Mouse (Mus musculus): ENCODE results near the gene Ssx2ip.

Ssx2ip gene

GRCm38 (mm10) chr3:146404311-146405201, at the start of gene Ssx2ip:
Gene Ssx2ip, plus strand, starts transcription at chr3:146404642.
- peak; percentile 100 for DNase-seq

- DNase-seq: no peak
These were observed 49.3 kb upstream of the Ssx2ip start for GRCm38 (mm10) chr3:146355146-146355545.

GRCm38 (mm10) chr3:146365471-146365870, 39.0 kb upstream of the Ssx2ip start:
- DNase-seq: no peak

DNA sequence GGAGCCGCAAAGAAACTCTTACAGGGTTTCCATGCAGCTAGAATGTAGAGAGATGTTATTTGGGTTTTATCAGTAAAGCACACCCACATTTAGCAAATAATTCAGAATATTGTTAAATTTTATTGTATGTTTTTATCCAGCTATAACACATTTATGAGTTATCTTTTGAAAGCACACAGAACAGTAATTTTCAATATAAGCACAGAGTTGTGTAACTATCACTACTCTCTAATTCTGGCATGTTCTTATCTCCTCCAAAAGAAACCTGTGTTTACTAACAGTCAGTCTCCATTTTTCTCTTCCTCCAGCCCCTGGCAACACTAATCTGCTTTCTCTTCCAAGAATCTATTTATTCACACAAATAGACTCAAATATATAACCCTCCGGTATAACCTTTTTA, 37.4 kb upstream of the Ssx2ip start:
- no peak for DNase-seq

- DNase-seq: no peak
These were observed 33.8 kb upstream of the Ssx2ip start for GRCm38 (mm10) chr3:146370553-146371095.

GRCm38 (mm10) chr3:146371201-146371600, 33.2 kb upstream of the Ssx2ip start:
- DNase-seq: no peak

- no peak for DNase-seq
These were observed 29.8 kb upstream of the Ssx2ip start for GRCm38 (mm10) chr3:146374596-146375175.

DNA sequence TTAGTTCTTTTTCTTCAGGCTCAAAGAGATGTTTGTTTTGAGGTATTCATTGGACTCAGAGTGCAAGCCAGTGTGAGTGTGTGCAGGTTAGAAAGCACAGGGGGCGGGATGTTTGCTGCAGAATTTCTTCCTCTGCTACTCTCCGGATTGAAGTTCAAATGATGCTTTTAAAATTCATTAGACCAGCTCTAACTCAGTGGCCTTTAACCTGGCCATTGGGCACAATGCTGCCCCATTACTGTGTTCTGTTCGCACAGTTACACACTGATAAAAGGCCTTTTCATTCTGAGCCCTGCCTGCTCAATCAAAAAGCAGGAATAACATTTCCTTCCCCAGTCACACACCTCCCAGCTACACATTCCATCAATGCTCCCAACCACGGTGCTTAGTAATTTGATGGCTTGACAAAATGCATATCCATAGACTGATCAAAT, 29.2 kb upstream of the Ssx2ip start:
- DNase-seq: no peak

DNA sequence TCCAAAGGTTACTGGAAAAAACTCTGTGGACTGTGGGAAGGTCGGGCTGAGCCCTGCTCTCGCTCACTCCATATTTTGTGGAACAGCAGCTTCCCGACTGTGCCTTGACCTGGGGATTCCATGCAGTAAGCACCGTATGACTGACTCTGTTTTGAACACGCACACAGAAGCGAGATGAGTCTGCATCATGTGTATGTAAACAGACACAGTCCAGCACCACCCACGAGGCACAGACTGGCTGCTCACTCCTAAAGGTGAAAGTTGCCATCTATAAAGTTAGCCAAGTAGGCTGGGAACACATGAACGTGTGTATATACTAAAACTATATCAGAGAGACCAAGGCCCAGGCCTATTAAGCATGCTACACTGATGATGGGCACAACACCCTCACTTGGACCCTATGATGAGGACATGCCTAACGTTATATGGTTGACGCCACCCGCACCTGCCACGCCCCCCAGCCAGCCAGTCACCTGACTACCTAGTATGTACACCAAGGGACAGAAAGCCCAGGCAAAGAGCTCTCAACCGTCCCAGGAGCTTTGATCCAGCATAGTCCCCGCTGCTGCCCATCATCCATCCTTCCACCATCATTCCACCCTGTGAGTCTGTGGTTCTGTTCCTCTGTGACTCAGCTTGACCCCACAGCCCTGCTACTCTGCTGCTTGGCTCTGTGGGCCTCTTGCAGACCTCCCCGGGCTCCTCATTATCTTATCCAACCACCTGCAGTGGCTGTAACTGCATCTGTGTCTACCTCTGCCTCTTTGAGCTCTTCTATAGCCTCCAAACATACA, 27.9 kb upstream of the Ssx2ip start:
- DNase-seq: no peak

- DNase-seq: no peak
These were observed 27.2 kb upstream of the Ssx2ip start for GRCm38 (mm10) chr3:146377216-146377615.

DNA sequence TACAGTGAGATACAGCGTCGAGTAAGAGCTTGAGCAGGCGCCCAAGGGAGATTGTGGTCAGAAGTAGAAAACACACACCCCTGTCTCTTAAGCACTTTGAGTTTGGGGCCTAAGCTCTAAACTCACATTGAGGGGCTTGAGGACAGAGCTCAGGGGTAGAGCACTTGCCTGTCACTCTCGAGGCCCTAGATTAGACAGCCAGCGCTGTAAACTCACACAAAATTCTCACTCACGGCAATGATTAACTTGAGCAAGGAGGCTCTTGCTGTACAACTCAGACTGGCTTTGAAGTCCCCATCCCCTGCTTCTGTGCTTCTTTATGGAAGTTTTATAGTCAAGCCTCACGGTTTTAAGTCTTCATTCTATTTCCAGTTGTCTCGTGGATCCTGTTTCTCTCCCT, 25.7 kb upstream of the Ssx2ip start:
- no peak for DNase-seq

DNA sequence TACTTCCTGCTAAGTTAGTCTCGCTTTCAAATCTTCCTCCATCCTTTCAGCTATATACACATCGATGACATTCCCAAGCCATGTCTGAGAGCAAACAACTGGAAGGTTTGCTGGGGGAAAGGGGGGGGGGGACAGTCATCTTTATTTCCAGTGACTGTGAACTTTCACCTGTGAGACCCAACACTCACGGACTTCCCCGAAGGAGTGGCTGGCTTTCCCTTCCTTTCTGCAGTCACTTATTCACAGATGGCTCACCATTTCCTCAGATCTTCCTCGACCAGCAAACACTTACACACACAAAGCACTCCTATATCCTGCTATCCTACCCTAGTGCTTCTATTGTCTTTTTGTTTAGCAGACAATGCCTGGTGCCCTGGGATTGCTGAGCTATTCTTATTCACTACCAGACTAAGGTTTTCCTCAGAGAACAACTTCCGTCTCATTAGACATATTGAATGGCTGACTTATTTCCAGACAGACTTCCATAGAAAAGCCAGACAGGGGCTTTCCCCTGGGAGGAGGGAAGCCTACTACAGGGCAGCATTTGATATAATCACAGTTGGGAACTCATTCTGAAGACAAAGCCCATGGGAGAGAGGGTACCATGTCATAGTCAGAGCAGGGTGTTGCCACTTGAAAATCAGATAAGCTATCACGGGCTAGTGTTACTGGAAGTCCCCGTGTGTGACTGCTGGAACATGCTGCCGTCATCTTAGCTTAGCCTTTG, 24.5 kb upstream of the Ssx2ip start:
- DNase-seq: no peak

DNA sequence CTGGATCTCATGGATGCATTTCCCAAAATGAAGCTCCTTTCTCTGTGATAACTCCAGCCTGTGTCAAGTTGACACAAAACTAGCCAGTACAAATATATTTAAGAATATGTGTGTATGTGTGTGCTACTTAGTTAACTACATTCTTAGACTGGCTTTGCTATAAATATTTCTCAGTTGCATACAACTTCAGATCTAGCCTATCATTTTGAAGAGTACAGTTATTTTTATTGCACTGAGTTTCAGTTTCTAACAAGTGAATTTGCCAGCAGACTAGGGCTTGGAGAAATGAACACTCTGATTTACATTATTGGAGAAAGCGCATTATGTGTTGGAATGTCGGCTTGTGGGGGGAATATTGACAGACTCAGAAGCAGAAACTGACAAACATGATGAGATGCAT, 23.6 kb upstream of the Ssx2ip start:
- no peak for DNase-seq

- DNase-seq: no peak
These were observed 23.0 kb upstream of the Ssx2ip start for GRCm38 (mm10) chr3:146381471-146381870.

DNA sequence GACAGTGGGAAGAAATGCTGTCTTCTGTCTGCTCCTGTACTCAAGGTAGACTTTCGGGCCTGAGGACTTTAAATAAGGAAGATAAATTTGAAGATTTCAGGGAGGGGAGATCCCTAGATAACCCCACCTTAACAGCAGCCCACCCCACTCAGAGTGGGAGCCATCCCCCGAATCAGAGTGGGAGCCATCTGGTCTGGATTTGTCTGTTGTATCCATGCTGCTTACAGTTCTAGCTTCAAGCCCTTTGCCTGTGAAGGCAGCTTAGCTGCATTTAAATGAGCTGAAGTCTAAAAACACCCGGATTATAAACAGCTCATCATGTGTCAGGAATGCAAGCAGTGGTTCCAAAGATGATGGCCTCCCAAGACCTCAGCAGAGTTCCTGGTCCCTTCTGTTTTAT, 17.6 kb upstream of the Ssx2ip start:
- no peak for DNase-seq

GRCm38 (mm10) chr3:146392656-146393321, 11.7 kb upstream of the Ssx2ip start:
- DNase-seq: no peak

- no peak for DNase-seq
These were observed 10.8 kb upstream of the Ssx2ip start for GRCm38 (mm10) chr3:146393641-146394100.

DNA sequence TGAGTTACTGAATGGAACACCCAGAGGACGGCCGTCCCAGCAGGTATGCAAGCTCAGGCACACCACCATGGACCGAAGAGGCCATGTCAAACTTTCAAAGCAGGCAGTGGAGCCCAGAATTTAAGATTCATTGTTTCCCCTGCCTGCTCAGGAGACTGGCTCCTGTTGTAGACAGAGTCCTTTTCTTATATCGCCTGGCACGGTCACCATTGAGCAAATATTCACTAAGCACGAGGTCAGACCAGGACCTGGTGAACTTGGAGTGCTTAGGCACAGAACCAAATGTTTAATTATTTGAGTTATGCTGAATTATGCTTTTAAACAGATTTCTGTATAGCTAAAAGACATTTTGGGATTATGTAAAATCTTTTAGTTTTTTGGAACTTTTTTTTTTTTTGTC, 8.2 kb upstream of the Ssx2ip start:
- DNase-seq: no peak

DNA sequence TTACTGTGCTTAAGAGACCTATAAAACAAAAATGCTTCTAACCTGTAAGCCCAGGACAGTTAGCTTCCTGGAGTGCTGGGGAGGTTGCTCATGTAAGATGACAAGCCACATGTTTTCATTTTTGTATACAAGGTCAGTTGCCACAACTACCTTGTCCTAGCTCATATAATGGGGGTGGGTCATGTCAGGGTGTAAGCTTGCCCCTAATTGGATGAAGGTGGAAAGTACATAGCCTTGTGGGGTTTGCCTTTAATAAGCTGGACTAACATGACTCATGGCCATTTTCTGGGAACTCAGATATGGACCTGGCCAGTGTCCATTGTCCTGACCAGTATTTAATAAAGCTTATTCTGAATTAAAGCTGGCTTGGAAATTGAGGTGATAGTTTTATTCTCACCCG, 7.5 kb upstream of the Ssx2ip start:
- no peak for DNase-seq

DNA sequence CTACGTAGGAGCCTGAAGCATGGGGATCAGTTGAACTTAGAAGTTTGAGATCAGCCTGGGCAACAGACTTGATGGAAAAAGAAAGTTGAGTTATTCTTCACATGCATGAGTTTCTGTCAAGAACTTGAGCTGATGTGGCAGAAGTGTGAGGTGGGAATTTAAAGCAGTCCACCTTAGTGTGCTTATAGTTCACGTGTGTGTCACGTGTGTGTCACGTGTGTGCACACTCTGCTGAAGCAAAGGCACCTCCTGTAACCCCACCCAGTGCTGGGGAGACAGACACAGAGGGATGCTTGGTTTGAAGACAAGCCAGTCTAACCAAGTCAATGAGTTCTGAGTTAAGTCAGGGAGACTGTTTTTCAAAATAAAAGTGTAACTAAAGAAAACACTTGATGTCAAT, 6.6 kb upstream of the Ssx2ip start:
- no peak for DNase-seq

DNA sequence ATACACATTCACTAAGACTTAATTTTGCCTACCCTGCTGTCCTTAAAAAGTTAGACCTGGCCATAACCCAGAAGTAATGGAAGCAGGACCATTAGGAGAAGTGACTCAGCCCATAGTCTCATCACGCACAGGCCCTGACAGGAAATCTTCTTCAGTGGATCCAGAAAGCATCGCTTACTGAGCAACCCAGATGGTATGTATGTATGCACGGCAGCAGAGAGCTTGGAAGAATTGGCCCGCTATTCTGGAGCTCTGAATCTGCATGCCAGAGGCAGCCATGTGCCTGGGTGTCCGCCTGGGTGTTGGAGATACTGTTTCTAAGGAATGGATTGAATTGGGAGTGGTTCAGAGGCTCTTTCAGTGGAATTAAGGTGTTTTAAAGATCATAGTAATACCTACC, 5.2 kb upstream of the Ssx2ip start:
- DNase-seq: no peak

DNA sequence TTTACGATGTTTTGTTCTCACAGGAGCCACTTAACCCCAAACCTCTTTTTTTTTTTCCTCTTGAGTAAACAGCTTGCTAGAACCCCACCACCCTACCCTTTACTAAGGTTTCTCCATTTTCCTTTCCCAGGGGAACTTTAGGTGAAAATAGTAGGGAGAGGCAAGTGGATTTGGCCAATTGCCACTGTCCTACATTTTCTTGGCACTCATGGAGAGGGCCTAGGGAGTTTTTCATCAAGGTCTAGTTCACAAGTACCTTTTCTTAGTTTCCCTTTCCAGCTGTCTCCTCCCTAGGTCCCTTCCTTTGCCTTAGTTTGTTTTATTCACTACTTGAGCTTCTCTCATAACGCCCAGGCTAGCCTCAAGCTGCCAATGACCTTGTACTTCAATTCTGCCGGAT, 672 bp upstream of the Ssx2ip start:
- no peak for DNase-seq

Measured in cerebellum, postnatal 25 days (tissue).